Mouse (Mus musculus): ENCODE data around the gene Ssh2.

Gene Ssh2

DNA sequence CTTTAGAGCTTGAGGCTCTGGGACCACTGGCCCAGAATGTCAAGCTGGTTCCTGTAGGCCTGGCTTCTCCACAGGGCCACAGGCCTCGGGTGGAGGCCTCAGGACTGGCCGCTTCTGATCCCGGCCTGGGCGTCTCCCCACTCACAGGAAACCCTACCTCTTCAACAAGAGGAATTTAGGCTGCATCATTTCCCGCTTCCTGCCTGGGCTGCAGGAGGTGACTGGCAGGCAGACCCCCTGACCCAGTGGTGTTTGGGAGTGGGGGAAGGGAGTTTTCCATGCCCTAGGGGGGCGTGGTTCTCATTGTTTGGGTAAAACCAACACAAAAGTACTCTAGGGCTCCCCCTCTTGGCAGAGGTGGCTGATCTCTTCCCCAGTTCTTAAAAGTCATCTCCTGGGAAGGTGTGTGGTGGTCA lies 281.3 kb downstream of the Ssh2 start:
- DNase-seq, result peak; percentile 82

DNA sequence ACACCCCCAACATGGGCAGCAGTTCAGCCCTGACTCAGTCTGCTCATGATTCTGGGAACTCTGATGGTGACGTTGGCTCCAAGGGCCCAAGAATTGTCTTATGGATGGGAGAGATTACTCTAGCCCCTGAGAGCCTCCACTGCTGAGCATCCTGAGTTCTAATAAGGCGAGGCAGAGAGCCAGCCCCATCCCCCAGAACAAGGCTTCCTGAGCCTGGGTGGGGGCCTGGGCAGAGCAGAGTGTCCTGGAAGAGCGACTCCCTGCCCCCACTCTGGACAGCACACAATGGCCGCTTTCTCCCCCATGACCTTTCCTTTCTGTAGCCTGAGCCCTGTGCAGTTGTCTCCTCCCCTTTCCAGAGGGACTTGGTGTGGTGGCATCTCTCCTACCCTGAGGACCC lies 281.8 kb downstream of the Ssh2 start:
- no peak for DNase-seq

DNA sequence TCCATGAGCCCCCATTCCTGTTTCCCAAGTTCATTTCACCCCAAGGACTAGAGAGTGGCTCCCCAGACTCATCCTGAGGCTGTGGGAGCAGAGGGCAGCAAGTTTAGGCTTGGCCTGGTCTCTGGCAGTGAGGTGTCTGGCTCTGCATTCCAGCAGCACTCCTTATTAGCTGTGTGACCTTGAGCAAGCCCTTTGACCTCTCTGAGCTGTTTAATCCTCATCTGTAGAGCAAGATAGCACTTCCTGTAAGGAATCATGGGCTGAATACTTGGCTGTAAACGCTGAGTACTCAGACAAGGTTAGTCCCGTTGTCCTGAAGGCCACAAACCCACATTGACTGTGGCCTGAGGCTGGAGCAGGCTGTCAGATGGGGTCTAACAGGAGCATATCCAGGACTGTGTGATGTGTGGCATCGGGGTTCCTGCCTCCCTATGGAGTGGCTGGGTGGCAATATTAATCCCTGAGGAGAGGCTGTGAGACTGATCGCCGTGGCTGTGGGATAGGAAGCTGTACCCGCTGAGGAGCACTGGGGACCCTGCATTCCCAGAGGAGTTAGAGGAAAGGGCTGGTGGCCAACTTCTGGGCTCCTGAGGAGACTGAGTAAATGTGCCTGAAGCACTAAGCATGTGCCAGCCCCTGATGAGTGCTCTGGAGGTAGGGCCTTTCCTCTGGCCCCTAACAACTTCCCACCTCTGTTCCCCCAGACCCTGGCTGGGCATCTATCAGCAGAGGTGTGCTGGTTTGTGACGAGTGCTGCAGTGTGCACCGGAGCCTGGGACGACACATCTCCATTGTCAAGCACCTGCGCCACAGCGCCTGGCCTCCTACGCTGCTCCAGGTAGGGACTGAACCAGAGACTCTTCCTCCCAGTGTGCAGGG lies 282.4 kb downstream of the Ssh2 start:
- DNase-seq, result no peak

DNA sequence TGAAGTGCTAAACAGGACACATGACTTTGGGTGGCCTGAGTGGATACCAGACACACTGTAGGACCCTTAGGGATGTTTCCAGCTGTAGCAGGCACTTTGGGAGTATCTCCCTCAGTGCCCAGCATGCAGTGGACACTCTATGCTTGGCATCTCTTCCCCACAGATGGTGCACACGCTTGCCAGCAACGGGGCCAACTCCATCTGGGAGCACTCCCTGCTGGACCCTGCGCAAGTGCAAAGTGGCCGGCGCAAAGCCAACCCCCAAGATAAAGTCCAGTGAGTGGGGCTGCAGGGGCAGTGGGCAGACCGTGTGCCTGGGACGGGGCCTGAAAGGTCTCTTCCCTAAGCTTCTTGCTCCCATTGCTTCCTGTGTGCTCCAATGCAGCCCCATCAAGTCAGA lies 283.3 kb downstream of the Ssh2 start:
- DNase-seq, result no peak

DNA sequence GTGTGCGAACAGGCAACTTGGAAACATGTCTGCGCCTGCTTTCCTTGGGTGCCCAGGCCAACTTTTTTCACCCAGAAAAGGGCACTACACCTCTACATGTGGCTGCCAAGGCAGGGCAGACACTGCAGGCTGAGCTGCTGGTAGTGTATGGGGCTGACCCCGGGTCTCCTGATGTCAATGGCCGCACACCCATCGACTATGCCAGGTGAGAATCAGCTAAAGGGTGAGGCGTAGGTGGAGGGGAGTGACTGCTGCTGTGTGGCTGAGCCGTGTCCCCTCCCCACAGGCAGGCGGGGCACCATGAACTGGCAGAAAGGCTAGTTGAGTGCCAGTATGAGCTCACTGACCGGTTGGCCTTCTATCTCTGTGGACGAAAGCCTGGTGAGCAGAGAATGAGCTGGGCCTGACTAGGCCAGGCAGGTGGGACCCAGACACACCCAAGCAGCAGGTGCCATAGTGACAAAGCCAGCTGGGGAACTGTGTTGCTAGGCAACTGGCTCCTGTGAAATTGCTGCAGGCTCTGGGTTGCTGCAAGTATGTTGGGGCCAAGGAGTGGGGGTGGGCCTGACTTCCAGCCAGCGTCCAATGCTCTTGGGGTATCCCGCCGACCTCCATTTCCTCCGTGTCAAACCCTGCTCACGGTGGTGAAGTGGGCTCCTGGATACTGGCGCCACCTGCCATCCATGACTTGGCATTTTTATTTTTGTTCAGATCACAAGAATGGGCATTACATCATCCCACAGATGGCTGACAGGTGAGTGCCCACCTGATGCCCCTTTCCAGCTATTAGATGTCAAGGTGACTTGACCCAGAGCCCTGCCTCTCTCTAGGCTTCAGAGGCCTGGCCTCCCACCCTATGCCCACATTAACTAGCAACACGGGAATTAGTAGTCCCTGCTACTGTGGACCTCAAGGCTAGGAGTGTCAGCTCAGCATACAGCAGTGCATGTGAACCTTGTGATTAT lies 284.6 kb downstream of the Ssh2 start:
- DNase-seq, result no peak

- peak; percentile 87 for DNase-seq
Observed at GRCm38 (mm10) chr11:77501392-77501791, 285.3 kb downstream of the Ssh2 start.

- DNase-seq, result no peak
Observed at GRCm38 (mm10) chr11:77501971-77502370, 285.9 kb downstream of the Ssh2 start.

DNA sequence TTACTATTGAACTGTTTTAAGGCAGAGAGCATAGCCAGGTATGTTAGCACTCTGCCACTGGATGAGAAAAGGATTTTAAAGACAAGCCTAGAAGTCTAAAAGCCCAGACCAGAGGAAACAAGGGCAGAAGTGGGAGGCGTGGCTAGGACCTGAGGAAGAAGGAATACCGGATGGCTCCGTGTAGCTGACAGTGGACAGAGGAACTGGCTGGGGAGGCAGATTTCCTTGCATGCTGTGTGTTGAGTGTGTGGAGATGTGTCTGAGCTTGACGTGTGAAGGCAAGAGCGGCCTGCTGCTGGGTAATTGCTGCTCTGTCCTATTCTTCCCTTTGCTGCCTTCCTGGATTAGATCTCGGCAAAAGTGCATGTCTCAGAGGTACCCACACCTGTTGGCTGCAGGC lies 286.4 kb downstream of the Ssh2 start:
- no peak for DNase-seq

GRCm38 (mm10) chr11:77503511-77503910 lies 287.4 kb downstream of the Ssh2 start:
- no peak for DNase-seq

DNA sequence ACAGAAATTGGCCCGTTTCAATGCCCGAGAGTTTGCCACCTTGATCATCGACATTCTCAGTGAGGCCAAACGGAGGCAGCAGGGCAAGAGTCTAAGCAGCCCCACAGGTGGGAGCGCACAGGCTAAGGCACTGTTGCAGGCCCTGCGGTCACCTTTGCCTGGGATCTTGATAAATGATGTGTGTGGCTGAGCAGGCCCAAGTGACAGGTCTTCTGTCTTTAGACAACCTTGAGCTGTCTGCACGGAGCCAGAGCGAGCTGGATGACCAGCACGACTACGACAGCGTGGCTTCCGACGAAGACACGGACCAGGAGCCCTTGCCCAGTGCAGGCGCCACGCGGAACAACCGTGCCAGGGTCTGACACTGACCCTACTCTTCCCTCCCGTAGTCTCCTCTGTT lies 288.3 kb downstream of the Ssh2 start:
- DNase-seq, result no peak

DNA sequence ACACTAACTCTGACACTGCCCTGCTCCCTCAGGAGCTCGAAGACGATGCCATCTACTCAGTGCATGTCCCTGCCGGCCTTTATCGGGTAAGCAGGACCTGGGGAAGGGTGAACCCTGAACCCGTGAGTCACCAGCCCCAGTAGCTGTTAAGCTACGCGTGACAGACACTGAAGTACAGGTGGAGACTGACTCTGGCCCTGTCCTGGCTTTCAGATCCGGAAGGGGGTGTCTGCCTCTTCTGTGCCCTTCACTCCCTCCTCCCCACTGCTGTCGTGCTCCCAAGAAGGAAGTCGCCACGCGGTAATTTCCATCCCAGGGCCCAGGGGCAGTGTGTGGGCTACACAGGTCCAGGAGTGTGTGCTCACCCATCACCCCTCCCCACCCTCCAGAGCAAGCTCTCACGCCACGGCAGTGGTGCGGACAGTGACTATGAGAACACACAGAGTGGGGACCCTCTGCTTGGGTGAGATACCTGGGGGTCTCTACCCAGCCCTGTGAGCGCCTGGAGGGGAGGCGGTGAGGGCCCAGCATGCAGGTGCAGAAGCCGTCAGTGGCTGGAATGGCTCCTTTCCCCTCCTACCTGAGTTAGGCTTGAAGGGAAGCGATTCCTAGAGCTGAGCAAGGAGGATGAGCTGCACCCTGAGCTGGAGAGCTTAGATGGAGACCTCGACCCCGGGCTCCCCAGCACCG lies 289.3 kb downstream of the Ssh2 start:
- no peak for DNase-seq

DNA sequence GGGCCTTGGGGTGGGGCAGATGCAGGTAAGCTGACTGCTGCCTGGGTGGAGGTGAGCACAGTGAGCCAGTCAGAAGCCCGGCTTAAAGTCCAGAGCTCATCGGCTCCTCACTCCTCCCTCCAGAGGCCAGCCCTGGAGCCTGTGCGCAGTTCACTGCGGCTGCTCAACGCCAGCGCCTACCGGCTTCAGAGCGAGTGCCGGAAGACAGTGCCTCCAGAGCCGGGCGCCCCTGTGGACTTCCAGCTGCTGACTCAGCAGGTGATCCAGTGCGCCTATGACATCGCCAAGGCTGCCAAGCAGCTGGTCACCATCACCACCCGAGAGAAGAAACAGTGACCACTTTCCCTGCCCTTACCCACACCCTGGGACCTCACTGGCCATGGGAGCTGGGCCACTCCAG lies 290.2 kb downstream of the Ssh2 start:
- peak; percentile 13 for DNase-seq

DNA sequence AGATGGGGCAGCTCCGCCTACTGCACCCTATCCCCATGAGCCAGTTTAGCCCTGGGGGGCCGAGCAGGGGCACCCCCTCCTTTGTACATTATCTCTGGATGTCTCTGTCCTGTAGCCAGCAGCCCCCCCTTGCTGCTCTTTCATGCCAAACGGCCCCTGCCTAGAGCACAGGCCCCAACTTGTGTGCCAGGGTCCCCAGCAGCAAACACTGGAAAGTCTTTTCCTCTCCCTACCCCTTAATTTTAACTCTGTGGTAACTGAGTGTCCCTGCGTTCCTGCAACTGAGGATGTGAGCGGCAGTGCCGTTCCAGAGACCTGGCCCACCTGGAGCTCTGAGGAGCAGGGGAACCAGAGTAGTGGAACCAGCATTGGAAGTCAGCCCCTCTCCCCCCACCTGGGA lies 290.9 kb downstream of the Ssh2 start:
- no peak for DNase-seq

GRCm38 (mm10) chr11:77507426-77507825 lies 291.3 kb downstream of the Ssh2 start:
- peak; percentile 22 for DNase-seq

- peak; percentile 94 for DNase-seq
Observed at GRCm38 (mm10) chr11:77508068-77509021, 292.3 kb downstream of the Ssh2 start.

Data from thymus, postnatal 4 days (tissue).